Mouse (Mus musculus): ENCODE data around the gene Nelfcd. TPM values are rescaled to one million over a fixed set of nuclear protein-coding genes. Genes with fewer than 3 reads are reported as not detected.

Nelfcd gene
- polyA plus RNA-seq, 1 experiment from 2014 or later = 115 TPM

DNA sequence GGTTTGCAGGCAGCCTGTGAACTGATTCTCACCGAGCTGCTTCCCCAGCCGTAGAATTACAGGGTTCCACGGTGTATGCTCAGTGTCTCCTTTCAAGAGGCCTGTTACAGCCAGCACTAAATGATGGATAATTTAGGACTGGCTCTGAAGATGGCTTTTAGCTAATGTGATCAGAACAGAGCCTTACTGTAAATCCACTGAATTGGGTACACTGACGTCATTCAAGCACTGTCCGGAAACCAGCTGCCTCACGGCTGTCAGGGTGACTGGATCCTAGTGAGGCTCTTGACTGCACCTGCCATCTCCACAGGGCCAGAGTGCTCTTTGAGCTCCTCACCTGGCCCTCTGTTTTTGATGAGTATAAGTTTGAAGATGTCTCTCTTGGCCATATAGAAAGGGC is 5.5 kb downstream of the Nelfcd start:
- H3K4me3 ChIP-seq = no peak overlapping the region
- no peak overlapping the region for H3K4me2 ChIP-seq
- WGBS = 96% methylated on average over 6 of the region's 6 CpGs
- no peaks in the 10 kb centered on the region for H3K27me3 ChIP-seq
- peaks cover 19% of the 10 kb centered on the region for H3K4me1 ChIP-seq (replicated peaks)
- no peak overlapping the region for H3K9ac ChIP-seq
- no peak overlapping the region for H3K27ac ChIP-seq
- no peak for ATAC-seq (ENCODE audit: low FRiP score)
- H3K36me3 ChIP-seq = peaks cover 63% of the 10 kb centered on the region
- H3K9me3 ChIP-seq = no peaks in the 10 kb centered on the region

- H3K4me3 ChIP-seq = no peak overlapping the region
- peaks cover 96% of the 10 kb centered on the region for H3K36me3 ChIP-seq
- H3K27me3 ChIP-seq = no peaks in the 10 kb centered on the region
- H3K9ac ChIP-seq = no peak overlapping the region
- no peak overlapping the region for H3K4me2 ChIP-seq
- peaks cover 7% of the 10 kb centered on the region; the same call in 1 of the 2 replicates for H3K4me1 ChIP-seq (replicated peaks)
- H3K9me3 ChIP-seq = no peaks in the 10 kb centered on the region
- no peak for ATAC-seq (ENCODE audit: low FRiP score)
- WGBS = 93% methylated on average over 11 of the region's 11 CpGs
- no peak overlapping the region for H3K27ac ChIP-seq
Observed at GRCm38 (mm10) chr2:174424301-174425085, 8.9 kb downstream of the Nelfcd start.

- peaks cover 8% of the 10 kb centered on the region; the same call in 1 of the 2 replicates for H3K4me1 ChIP-seq (replicated peaks)
- no peak for ATAC-seq (ENCODE audit: low FRiP score)
- peaks cover 83% of the 10 kb centered on the region for H3K36me3 ChIP-seq
- no peak overlapping the region for H3K9ac ChIP-seq
- no peaks in the 10 kb centered on the region for H3K9me3 ChIP-seq
- H3K4me2 ChIP-seq = no peak overlapping the region
- 95% methylated on average over 12 of the region's 12 CpGs for WGBS
- H3K4me3 ChIP-seq = no peak overlapping the region
- H3K27me3 ChIP-seq = no peaks in the 10 kb centered on the region
- H3K27ac ChIP-seq = no peak overlapping the region
Observed at GRCm38 (mm10) chr2:174426856-174427255, 11.3 kb downstream of the Nelfcd start.

DNA sequence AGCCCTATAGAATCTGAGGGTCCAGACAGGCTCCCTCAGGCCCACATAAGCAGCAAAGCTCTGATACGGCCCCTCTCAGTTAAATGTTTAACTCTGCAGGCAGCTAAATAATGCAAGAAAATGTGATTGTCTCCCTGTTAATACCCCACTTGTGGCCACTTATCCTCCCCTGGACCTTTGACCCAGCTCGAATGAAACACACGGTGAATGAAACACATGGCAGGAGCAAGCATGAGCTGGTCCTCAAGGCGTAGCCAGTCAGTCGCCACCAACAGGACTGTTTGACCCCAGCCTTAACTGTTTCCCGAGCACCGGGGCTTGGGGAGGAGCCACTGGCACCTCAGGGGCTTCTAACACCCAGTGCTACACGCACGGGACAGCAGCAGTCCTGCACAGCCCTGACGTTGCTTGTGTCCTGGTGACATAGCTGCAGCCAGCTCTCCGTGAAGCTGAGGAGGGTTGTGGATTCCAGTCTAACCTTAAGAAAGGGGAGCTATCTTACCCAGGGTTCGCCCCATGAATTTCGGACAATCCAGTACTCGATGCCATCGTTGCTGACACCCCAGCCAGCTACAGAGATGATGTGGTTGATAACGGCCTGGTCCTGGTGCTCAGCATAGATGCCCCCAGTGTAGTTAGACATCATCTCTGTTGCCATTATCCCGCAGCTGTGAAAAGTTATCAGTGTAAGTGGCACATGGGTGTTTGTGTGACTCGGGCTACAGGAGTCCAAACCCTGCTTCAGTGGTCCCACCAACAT is 12.7 kb downstream of the Nelfcd start:
- ATAC-seq (ENCODE audit: low FRiP score) = no peak

GRCm38 (mm10) chr2:174428996-174429591 is 13.5 kb downstream of the Nelfcd start:
- Histone ChIP-seq H3K27me3 (no peaks in the 10 kb centered on the region), H3K4me2 (no peak overlapping the region), H3K36me3 (peaks cover 69% of the 10 kb centered on the region), H3K4me1 (replicated peaks) (peaks cover 8% of the 10 kb centered on the region; the same call in 1 of the 2 replicates), H3K9ac (no peak overlapping the region), H3K9me3 (no peaks in the 10 kb centered on the region), H3K27ac (peak overlapping the region; percentile 56; the same call in 1 of the 2 replicates), H3K4me3 (no peak overlapping the region)
- ATAC-seq (ENCODE audit: low FRiP score) = peak; percentile 63
- 60% methylated on average over 10 of the region's 10 CpGs for whole genome bisulfite sequencing

More for the DNA sequence above, 12.7 kb downstream of the Nelfcd start:
- Histone ChIP-seq H3K27me3 (no peaks in the 10 kb centered on the region), H3K4me2 (no peak overlapping the region), H3K4me3 (no peak overlapping the region), H3K9ac (no peak overlapping the region), H3K4me1 (replicated peaks) (peaks cover 8% of the 10 kb centered on the region; the same call in 1 of the 2 replicates), H3K27ac (peak overlapping the region; percentile 56; the same call in 1 of the 2 replicates), H3K9me3 (no peaks in the 10 kb centered on the region), H3K36me3 (peaks cover 75% of the 10 kb centered on the region)
- 83% methylated on average over 18 of the region's 18 CpGs for WGBS

- 97% methylated on average over 9 of the region's 9 CpGs for WGBS
- H3K4me1 ChIP-seq (replicated peaks) = peaks cover 23% of the 10 kb centered on the region
- no peak for ATAC-seq (ENCODE audit: low FRiP score)
- no peak overlapping the region for H3K27ac ChIP-seq
- H3K27me3 ChIP-seq = no peaks in the 10 kb centered on the region
- H3K9ac ChIP-seq = no peak overlapping the region
- H3K36me3 ChIP-seq = peaks cover 15% of the 10 kb centered on the region
- no peaks in the 10 kb centered on the region for H3K9me3 ChIP-seq
- no peak overlapping the region for H3K4me3 ChIP-seq
- no peak overlapping the region for H3K4me2 ChIP-seq
Observed at GRCm38 (mm10) chr2:174434943-174435342, 19.3 kb downstream of the Nelfcd start.

DNA sequence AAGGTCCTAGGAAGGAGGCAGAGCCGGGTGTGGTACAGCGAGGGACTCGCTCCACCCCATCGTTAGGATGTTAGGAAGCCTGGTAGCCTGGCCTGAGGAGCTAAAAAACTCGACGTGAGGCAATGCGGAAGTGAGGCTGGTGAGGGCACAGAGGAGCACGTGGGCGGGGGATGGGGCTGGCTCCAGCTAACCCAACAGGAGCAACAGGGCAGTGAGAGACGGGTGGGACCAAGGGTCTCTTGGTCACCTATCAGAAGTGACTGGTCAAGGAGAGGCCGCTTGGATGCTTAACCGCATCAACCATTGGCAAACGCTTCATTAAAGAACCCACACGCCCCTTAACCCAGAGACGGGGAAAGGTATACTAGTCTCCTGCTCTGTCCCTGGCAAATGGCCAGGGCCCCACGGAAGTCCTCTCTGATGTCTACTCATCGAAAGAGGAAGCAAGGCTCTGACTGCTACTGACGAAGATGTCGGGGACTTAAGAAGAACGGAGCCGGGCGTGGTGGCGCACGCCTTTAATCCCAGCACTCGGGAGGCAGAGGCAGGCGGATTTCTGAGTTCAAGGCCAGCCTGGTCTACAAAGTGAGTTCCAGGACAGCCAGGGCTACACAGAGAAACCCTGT is 20.6 kb downstream of the Nelfcd start:
- no peak for ATAC-seq (ENCODE audit: low FRiP score)
- 95% methylated on average over 26 of the region's 26 CpGs for WGBS
- no peak overlapping the region for H3K27ac ChIP-seq

GRCm38 (mm10) chr2:174436916-174437696 is 21.5 kb downstream of the Nelfcd start:
- H3K27ac ChIP-seq = no peak overlapping the region
- no peaks in the 10 kb centered on the region for H3K9me3 ChIP-seq
- H3K36me3 ChIP-seq = peaks cover 8% of the 10 kb centered on the region
- H3K4me3 ChIP-seq = no peak overlapping the region
- H3K9ac ChIP-seq = no peak overlapping the region
- no peak overlapping the region for H3K4me2 ChIP-seq
- 95% methylated on average over 7 of the region's 7 CpGs for WGBS
- H3K27me3 ChIP-seq = no peaks in the 10 kb centered on the region
- peaks cover 23% of the 10 kb centered on the region for H3K4me1 ChIP-seq (replicated peaks)
- ATAC-seq (ENCODE audit: low FRiP score) = no peak

More for the DNA sequence above, 20.6 kb downstream of the Nelfcd start:
- no peak overlapping the region for H3K9ac ChIP-seq
- H3K4me2 ChIP-seq = no peak overlapping the region
- peaks cover 8% of the 10 kb centered on the region for H3K36me3 ChIP-seq
- H3K4me1 ChIP-seq (replicated peaks) = peaks cover 23% of the 10 kb centered on the region
- no peak overlapping the region for H3K4me3 ChIP-seq
- H3K9me3 ChIP-seq = no peaks in the 10 kb centered on the region
- H3K27me3 ChIP-seq = no peaks in the 10 kb centered on the region

DNA sequence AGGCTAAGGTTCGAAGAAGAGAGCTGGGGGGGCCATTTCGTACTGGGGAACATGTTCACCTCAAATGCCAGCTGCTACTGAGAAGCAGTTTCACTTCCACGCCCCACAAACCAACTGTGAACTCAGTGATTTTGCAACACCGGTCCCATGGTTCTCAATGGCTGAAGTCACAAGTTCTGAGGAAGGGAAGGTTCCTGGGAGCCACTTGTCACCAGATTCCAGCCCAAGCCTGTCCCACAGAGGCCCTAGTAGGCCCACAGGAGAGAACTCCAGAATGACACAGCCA is 22.0 kb downstream of the Nelfcd start:
- Histone ChIP-seq H3K4me1 (replicated peaks) (peaks cover 23% of the 10 kb centered on the region), H3K9me3 (no peaks in the 10 kb centered on the region), H3K36me3 (peaks cover 4% of the 10 kb centered on the region; the same call in 1 of the 2 replicates), H3K4me2 (peak overlapping the region; percentile 73; the same call in 1 of the 2 replicates), H3K27ac (0 out of 2 replicates have a peak overlapping the region, but pooled peaks have one; percentile 18), H3K27me3 (no peaks in the 10 kb centered on the region), H3K4me3 (no peak overlapping the region), H3K9ac (0 out of 2 replicates have a peak overlapping the region, but pooled peaks have one; percentile 73)
- WGBS = 98% methylated on average over 4 of the region's 4 CpGs
- ATAC-seq (ENCODE audit: low FRiP score) = no peak

DNA sequence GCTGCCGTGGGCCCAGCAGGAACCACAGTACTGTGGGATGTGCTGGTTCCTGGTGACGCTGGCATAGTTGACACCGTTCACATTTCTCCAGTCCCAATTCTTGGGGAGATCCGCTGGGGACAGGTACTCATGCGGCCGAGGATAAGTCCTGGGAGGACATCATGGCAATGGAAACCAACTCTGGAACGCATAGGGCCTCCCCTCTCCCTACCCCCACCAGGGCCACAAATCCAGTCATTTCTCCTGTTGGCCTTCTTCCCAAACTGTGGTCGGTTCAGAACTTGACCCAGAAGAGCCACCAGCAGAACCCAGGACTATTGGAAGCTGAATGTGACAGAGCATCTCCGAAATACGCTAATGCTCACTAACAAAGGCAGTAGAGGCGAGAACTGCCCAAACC is 22.6 kb downstream of the Nelfcd start:
- 66% methylated on average over 11 of the region's 11 CpGs for WGBS
- Histone ChIP-seq H3K27ac (peak overlapping the region; percentile 18; the same call in 1 of the 2 replicates), H3K36me3 (peaks cover 3% of the 10 kb centered on the region; the same call in 1 of the 2 replicates), H3K4me3 (peak overlapping the region; percentile 53), H3K4me1 (replicated peaks) (peaks cover 23% of the 10 kb centered on the region), H3K9ac (peak overlapping the region; percentile 73), H3K4me2 (peak overlapping the region; percentile 73), H3K9me3 (no peaks in the 10 kb centered on the region), H3K27me3 (no peaks in the 10 kb centered on the region)
- 0 out of 2 replicates have a peak, but pooled peaks have one; percentile 1 for ATAC-seq (ENCODE audit: low FRiP score)

GRCm38 (mm10) chr2:174438737-174439449 is 23.3 kb downstream of the Nelfcd start, which contains the start of gene Ctsz:
TSS of gene Ctsz (minus strand) at chr2:174439039.
- peak within 1 kb of the TSS; percentile 73 for H3K9ac ChIP-seq
- 2% methylated on average over 38 of the region's 38 CpGs for WGBS
- H3K27ac ChIP-seq = peak within 1 kb of the TSS; percentile 18; the same call in 1 of the 2 replicates

More at GRCm38 (mm10) chr2:174438737-174439449, 23.3 kb downstream of the Nelfcd start, which contains the start of gene Ctsz:
- H3K4me1 ChIP-seq (replicated peaks) = peaks cover 23% of the 10 kb centered on the region
- H3K36me3 ChIP-seq = no peaks in the 10 kb centered on the region
- H3K27me3 ChIP-seq = no peaks in the 10 kb centered on the region
- ATAC-seq (ENCODE audit: low FRiP score) = peak; percentile 81
- H3K4me3 ChIP-seq = peak within 1 kb of the TSS; percentile 53
- H3K4me2 ChIP-seq = peak within 1 kb of the TSS; percentile 73
- H3K9me3 ChIP-seq = no peaks in the 10 kb centered on the region
